Mouse (Mus musculus): ENCODE results near the gene Zswim8. TPM values are rescaled to one million over a fixed set of nuclear protein-coding genes. Genes with fewer than 3 reads are reported as not detected.
"Not testable (repeated sequence)": the region's sequence is repeated elsewhere in the genome, so short reads cannot be mapped to it uniquely, and the experiment has no call there.

Gene Zswim8
- polyA plus RNA-seq, 1 experiment from 2014 or later, result 25.4 TPM

GRCm38 (mm10) chr14:20702096-20702740 is 5.1 kb upstream of the Zswim8 start:
- peaks cover 0 to 42% of the 10 kb centered on the region in 2 experiments; a peak in 3 of 4 replicates for H3K4me1 ChIP-seq (ENCODE audit: control insufficient read depth in 2 of 2, insufficient read depth in 2 of 2, low read length in 2 of 2)
- WGBS, result 5% methylated on average over 15 of the region's 15 CpGs
- peaks cover 53% of the 10 kb centered on the region for H3K36me3 ChIP-seq (ENCODE audit: control insufficient read depth, insufficient read depth, low read length)
- H3K4me3 ChIP-seq (ENCODE audit: control insufficient read depth in 1 of 2, insufficient read depth in 1 of 2, low read depth in 1 of 2, low read length in 2 of 2), result peak overlapping the region; percentile 73 to 95
- no peaks in the 10 kb centered on the region for H3K27me3 ChIP-seq (ENCODE audit: control insufficient read depth, insufficient read depth, low read length)
- no peak for ATAC-seq (ENCODE audit: insufficient number of reproducible peaks, insufficient read depth, low FRiP score, low read depth)
- peak overlapping the region; percentile 86 to 89 for H3K27ac ChIP-seq (replicated peaks in 1 of 2; ENCODE audit: control insufficient read depth in 1 of 2, insufficient read depth in 1 of 2, low read depth in 2 of 2, low read length in 2 of 2)
- H3K9me3 ChIP-seq (ENCODE audit: control insufficient read depth, low read length), result no peaks in the 10 kb centered on the region
- H3K9ac ChIP-seq (ENCODE audit: low read length), result peak overlapping the region; percentile 92
- peak overlapping the region; percentile 71 for H3K4me2 ChIP-seq (ENCODE audit: low read length)

- peak; percentile 70 for ATAC-seq (ENCODE audit: insufficient number of reproducible peaks, insufficient read depth, low FRiP score, low read depth)
- Histone ChIP-seq H3K4me2 (ENCODE audit: low read length) (peak within 1 kb of the TSS; percentile 71), H3K9me3 (ENCODE audit: control insufficient read depth, low read length) (no peaks in the 10 kb centered on the region), H3K27ac (replicated peaks in 1 of 2; ENCODE audit: control insufficient read depth in 1 of 2, insufficient read depth in 1 of 2, low read depth in 2 of 2, low read length in 2 of 2) (peak within 1 kb of the TSS; percentile 86 to 89), H3K4me1 (ENCODE audit: control insufficient read depth in 2 of 2, insufficient read depth in 2 of 2, low read length in 2 of 2) (peaks cover 0 to 36% of the 10 kb centered on the region in 2 experiments; a peak in 3 of 4 replicates), H3K4me3 (ENCODE audit: control insufficient read depth in 1 of 2, insufficient read depth in 1 of 2, low read depth in 1 of 2, low read length in 2 of 2) (peak within 1 kb of the TSS; percentile 73 to 95), H3K36me3 (ENCODE audit: control insufficient read depth, insufficient read depth, low read length) (peaks cover 50% of the 10 kb centered on the region), H3K9ac (ENCODE audit: low read length) (peak within 1 kb of the TSS; percentile 92), H3K27me3 (ENCODE audit: control insufficient read depth, insufficient read depth, low read length) (no peaks in the 10 kb centered on the region)
- under 1% methylated on average over 61 of the region's 61 CpGs for WGBS
Measured at GRCm38 (mm10) chr14:20702741-20703381, 4.5 kb upstream of the Zswim8 start, which contains the start of gene Chchd1. TSS of gene Chchd1 (plus strand) at chr14:20703006.

- not testable (repeated sequence) for ATAC-seq (ENCODE audit: insufficient number of reproducible peaks, insufficient read depth, low FRiP score, low read depth); H3K9me3 ChIP-seq (ENCODE audit: control insufficient read depth, low read length); H3K27me3 ChIP-seq (ENCODE audit: control insufficient read depth, insufficient read depth, low read length)
- Histone ChIP-seq H3K4me1 (ENCODE audit: control insufficient read depth in 2 of 2, insufficient read depth in 2 of 2, low read length in 2 of 2) (peaks cover 0 to 33% of the 10 kb centered on the region in 2 experiments; a peak in 3 of 4 replicates), H3K36me3 (ENCODE audit: control insufficient read depth, insufficient read depth, low read length) (peaks cover 44% of the 10 kb centered on the region), H3K27ac (replicated peaks in 1 of 2; ENCODE audit: control insufficient read depth in 1 of 2, insufficient read depth in 1 of 2, low read depth in 2 of 2, low read length in 2 of 2) (peak overlapping the region; percentile 86 to 89), H3K9ac (ENCODE audit: low read length) (peak overlapping the region; percentile 92), H3K4me3 (ENCODE audit: control insufficient read depth in 1 of 2, insufficient read depth in 1 of 2, low read depth in 1 of 2, low read length in 2 of 2) (peak overlapping the region; percentile 73 to 95), H3K4me2 (ENCODE audit: low read length) (peak overlapping the region; percentile 71)
- 11% methylated on average over 8 of the region's 8 CpGs for WGBS
Measured at GRCm38 (mm10) chr14:20703461-20703860, 3.9 kb upstream of the Zswim8 start.

- H3K4me1 ChIP-seq (ENCODE audit: control insufficient read depth in 2 of 2, insufficient read depth in 2 of 2, low read length in 2 of 2), result peaks cover 4 to 25% of the 10 kb centered on the region in 2 experiments
- H3K9me3 ChIP-seq (ENCODE audit: control insufficient read depth, low read length), result no peaks in the 10 kb centered on the region
- peak overlapping the region; percentile 88 for H3K4me2 ChIP-seq (ENCODE audit: low read length)
- peak overlapping the region in 1 of 2 experiments; percentile 90; a peak in 2 of 4 replicates for H3K27ac ChIP-seq (replicated peaks in 1 of 2; ENCODE audit: control insufficient read depth in 1 of 2, insufficient read depth in 1 of 2, low read depth in 2 of 2, low read length in 2 of 2)
- no peak for ATAC-seq (ENCODE audit: insufficient number of reproducible peaks, insufficient read depth, low FRiP score, low read depth)
- H3K4me3 ChIP-seq (ENCODE audit: control insufficient read depth in 1 of 2, insufficient read depth in 1 of 2, low read depth in 1 of 2, low read length in 2 of 2), result peak overlapping the region; percentile 89 to 97
- H3K36me3 ChIP-seq (ENCODE audit: control insufficient read depth, insufficient read depth, low read length), result peaks cover 47% of the 10 kb centered on the region
- H3K27me3 ChIP-seq (ENCODE audit: control insufficient read depth, insufficient read depth, low read length), result no peaks in the 10 kb centered on the region
- 10% methylated on average over 10 of the region's 10 CpGs for WGBS
- H3K9ac ChIP-seq (ENCODE audit: low read length), result peak overlapping the region; percentile 97
Measured at GRCm38 (mm10) chr14:20708239-20708638, 887 bp downstream of the Zswim8 start.

GRCm38 (mm10) chr14:20713832-20714231 is 6.5 kb downstream of the Zswim8 start:
- Histone ChIP-seq H3K4me1 (ENCODE audit: control insufficient read depth in 2 of 2, insufficient read depth in 2 of 2, low read length in 2 of 2) (peaks cover 13 to 25% of the 10 kb centered on the region in 2 experiments), H3K27ac (replicated peaks in 1 of 2; ENCODE audit: control insufficient read depth in 1 of 2, insufficient read depth in 1 of 2, low read depth in 2 of 2, low read length in 2 of 2) (peak overlapping the region; percentile 82 to 83), H3K9ac (ENCODE audit: low read length) (peak overlapping the region; percentile 44), H3K9me3 (ENCODE audit: control insufficient read depth, low read length) (no peaks in the 10 kb centered on the region), H3K27me3 (ENCODE audit: control insufficient read depth, insufficient read depth, low read length) (no peaks in the 10 kb centered on the region), H3K36me3 (ENCODE audit: control insufficient read depth, insufficient read depth, low read length) (peaks cover 85% of the 10 kb centered on the region), H3K4me3 (ENCODE audit: control insufficient read depth in 1 of 2, insufficient read depth in 1 of 2, low read depth in 1 of 2, low read length in 2 of 2) (no peak overlapping the region), H3K4me2 (ENCODE audit: low read length) (peak overlapping the region; percentile 26)
- ATAC-seq (ENCODE audit: insufficient number of reproducible peaks, insufficient read depth, low FRiP score, low read depth), result peak; percentile 52
- 22% methylated on average over 11 of the region's 11 CpGs for WGBS

- Histone ChIP-seq H3K4me1 (ENCODE audit: control insufficient read depth in 2 of 2, insufficient read depth in 2 of 2, low read length in 2 of 2) (peaks cover 8 to 10% of the 10 kb centered on the region in 2 experiments; a peak in 3 of 4 replicates), H3K4me2 (ENCODE audit: low read length) (no peak overlapping the region), H3K27me3 (ENCODE audit: control insufficient read depth, insufficient read depth, low read length) (no peaks in the 10 kb centered on the region), H3K9me3 (ENCODE audit: control insufficient read depth, low read length) (no peaks in the 10 kb centered on the region), H3K27ac (replicated peaks in 1 of 2; ENCODE audit: control insufficient read depth in 1 of 2, insufficient read depth in 1 of 2, low read depth in 2 of 2, low read length in 2 of 2) (no peak overlapping the region), H3K4me3 (ENCODE audit: control insufficient read depth in 1 of 2, insufficient read depth in 1 of 2, low read depth in 1 of 2, low read length in 2 of 2) (no peak overlapping the region), H3K9ac (ENCODE audit: low read length) (no peak overlapping the region), H3K36me3 (ENCODE audit: control insufficient read depth, insufficient read depth, low read length) (peaks cover 100% of the 10 kb centered on the region)
- no peak for ATAC-seq (ENCODE audit: insufficient number of reproducible peaks, insufficient read depth, low FRiP score, low read depth)
- 88% methylated on average over 10 of the region's 10 CpGs for WGBS
Measured at GRCm38 (mm10) chr14:20718443-20718842, 11.1 kb downstream of the Zswim8 start.

- Histone ChIP-seq H3K9ac (ENCODE audit: low read length) (no peak overlapping the region), H3K4me1 (ENCODE audit: control insufficient read depth in 2 of 2, insufficient read depth in 2 of 2, low read length in 2 of 2) (no peaks in the 10 kb centered on the region; a peak in 1 of 4 replicates), H3K27ac (replicated peaks in 1 of 2; ENCODE audit: control insufficient read depth in 1 of 2, insufficient read depth in 1 of 2, low read depth in 2 of 2, low read length in 2 of 2) (no peak overlapping the region), H3K4me3 (ENCODE audit: control insufficient read depth in 1 of 2, insufficient read depth in 1 of 2, low read depth in 1 of 2, low read length in 2 of 2) (no peak overlapping the region), H3K36me3 (ENCODE audit: control insufficient read depth, insufficient read depth, low read length) (peaks cover 100% of the 10 kb centered on the region), H3K9me3 (ENCODE audit: control insufficient read depth, low read length) (no peaks in the 10 kb centered on the region), H3K27me3 (ENCODE audit: control insufficient read depth, insufficient read depth, low read length) (no peaks in the 10 kb centered on the region), H3K4me2 (ENCODE audit: low read length) (no peak overlapping the region)
- no peak for ATAC-seq (ENCODE audit: insufficient number of reproducible peaks, insufficient read depth, low FRiP score, low read depth)
- 93% methylated on average over 12 of the region's 12 CpGs for whole genome bisulfite sequencing
Measured at GRCm38 (mm10) chr14:20719767-20720166, 12.4 kb downstream of the Zswim8 start.

All from heart, embryonic 14.5 days (tissue).